Mouse (Mus musculus) fibroblast of lung, adult 2 months (primary cell): ENCODE results near the gene Hrh1.
A peak's percentile ranks its signal among the peaks of the same experiment; 100 is the strongest.
"Not testable (repeated sequence)": the region's sequence is repeated elsewhere in the genome, so short reads cannot be mapped to it uniquely, and the experiment has no call there.

Experiments
- DNase-seq: peaks from one replicate; pipeline ENCODE4 v3.0.0-alpha.2; 2011; ENCODE audit warnings: low read depth

Gene Hrh1

GRCm38 (mm10) chr6:114462747-114463146 is 65.0 kb downstream of the Hrh1 start:
- DNase-seq: no peak

GRCm38 (mm10) chr6:114473541-114473940 is 75.8 kb downstream of the Hrh1 start:
- no peak for DNase-seq

GRCm38 (mm10) chr6:114474059-114474458 is 76.3 kb downstream of the Hrh1 start:
- no peak for DNase-seq

GRCm38 (mm10) chr6:114474911-114475310 is 77.2 kb downstream of the Hrh1 start:
- no peak for DNase-seq

- DNase-seq: peak; percentile 68
Measured at GRCm38 (mm10) chr6:114478771-114479170, 81.0 kb downstream of the Hrh1 start.

- no peak for DNase-seq
Measured at GRCm38 (mm10) chr6:114479644-114480410, 82.1 kb downstream of the Hrh1 start.

- DNase-seq: no peak
Measured at GRCm38 (mm10) chr6:114489371-114489770, 91.6 kb downstream of the Hrh1 start.

- DNase-seq: not testable (repeated sequence)
Measured at GRCm38 (mm10) chr6:114492588-114492987, 94.9 kb downstream of the Hrh1 start.

GRCm38 (mm10) chr6:114494987-114495386 is 97.3 kb downstream of the Hrh1 start:
- not testable (repeated sequence) for DNase-seq

GRCm38 (mm10) chr6:114514038-114514437 is 116.3 kb downstream of the Hrh1 start:
- not testable (repeated sequence) for DNase-seq

GRCm38 (mm10) chr6:114528709-114529108 is 131.0 kb downstream of the Hrh1 start:
- DNase-seq: not testable (repeated sequence)
